Mouse (Mus musculus) urinary bladder, adult 2 months (tissue): ENCODE measurements at regions not wholly inside any gene's neighbourhood (a gene's known extent, or its start where the extent isn't known, plus 50 kb on each side); places are given as distances from the start of the nearest gene placed in this dataset.
"Not testable (repeated sequence)": the region's sequence is repeated elsewhere in the genome, so short reads cannot be mapped to it uniquely, and the experiment has no call there.

ENCODE experiments used
- DNase-seq: peaks from one replicate; pipeline ENCODE4 v3.0.0; 2022; ENCODE audit warnings: low spot score

- no peak for DNase-seq
Measured at GRCm38 (mm10) chr14:17057355-17057754, 238.4 kb upstream of the Rarb start.

DNA sequence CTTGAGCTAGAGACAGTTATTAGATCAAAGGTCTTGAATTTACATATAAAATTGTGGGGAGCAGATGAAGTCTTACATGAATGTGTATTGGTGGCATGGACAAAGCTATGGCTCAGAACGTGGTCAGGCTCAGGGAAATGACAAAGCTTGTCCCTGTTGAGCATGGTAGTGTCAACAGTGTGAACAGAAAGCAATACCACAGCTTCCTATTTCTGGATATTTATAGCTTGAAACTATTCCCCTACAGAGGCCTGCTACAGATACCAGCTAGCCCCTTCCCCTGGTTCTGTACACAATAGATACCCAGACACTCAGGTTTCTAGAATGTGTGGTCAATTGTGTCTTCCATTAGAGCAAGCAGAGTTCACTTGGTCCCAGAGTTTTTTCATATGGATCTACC, 236.8 kb upstream of the Rarb start:
- DNase-seq: no peak

DNA sequence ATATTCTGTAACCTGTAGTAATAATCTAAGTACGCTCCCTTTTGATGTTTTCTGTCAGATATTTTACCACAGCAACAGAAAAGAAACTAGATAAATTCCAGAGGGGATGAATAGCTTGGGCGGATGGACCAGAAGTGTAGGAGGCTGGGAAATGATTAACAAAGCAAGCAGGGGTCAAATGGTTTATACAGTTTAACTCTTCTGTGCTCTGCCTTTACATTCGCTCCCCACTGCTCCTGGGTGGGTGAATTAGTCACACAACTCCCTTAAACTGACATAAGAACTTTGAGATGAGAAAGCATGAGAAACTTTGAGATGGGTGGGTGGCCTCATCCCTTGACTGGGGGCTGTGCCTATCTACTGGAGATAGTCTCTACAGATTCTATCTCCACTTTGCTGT, 235.4 kb upstream of the Rarb start:
- DNase-seq: no peak

GRCm38 (mm10) chr14:17046808-17047207, 227.9 kb upstream of the Rarb start:
- no peak for DNase-seq

GRCm38 (mm10) chr14:17045426-17046132, 226.6 kb upstream of the Rarb start:
- DNase-seq: no peak

DNA sequence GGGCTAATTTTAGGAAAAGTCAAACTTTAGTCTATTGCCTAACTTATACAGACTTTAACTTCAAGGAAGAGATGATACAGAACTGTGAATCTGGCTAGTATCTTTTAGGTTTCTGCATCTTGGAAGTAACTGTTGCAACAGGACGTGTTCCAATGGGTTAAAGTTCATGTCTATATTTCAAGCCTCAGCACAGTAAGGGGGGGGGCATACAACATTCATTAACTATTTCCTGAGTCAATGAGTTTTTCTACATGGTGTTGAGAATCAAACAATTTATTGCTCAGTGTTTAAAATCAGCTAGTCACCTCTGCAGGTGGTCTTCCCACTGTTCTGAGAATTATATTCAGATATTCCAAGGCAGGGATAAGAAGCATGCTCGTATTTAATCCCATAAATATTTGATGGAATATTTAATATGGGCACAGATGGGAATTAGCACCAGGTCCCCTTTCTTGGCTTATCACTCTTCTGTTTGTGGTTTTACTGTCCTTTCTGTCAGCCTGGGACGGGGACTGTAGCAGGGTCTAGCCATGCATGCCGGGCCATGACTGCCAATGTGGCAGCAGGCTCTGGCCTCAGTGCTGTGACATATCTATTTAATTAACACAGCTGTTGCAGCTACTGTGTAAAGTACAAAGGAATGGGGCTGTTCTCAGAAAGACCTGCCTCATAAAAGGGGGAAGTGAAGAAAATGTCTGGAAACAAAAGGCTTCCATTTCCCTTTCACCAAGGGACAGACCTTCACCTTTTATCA, 201.8 kb upstream of the Rarb start:
- no peak for DNase-seq

DNA sequence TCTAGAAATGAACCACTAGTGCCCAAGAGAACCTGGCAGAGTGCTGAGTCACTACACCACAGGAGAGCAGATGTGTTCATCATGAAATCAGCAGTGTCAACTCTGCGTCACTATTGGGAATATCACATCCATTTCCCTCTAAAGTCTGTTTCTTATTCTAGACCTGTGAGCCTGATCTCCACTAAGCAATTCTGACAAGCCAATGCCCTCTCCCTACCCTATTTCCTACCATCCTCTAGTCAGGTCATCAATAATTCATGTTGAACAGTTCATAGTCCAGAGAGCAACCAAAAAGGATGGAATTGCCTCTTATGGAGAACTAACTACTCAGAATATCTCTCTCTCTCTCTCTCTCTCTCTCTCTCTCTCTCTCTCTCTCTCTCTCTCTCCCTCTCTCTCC, 194.0 kb upstream of the Rarb start:
- no peak for DNase-seq

- DNase-seq: no peak
Measured at GRCm38 (mm10) chr14:17012200-17012599, 193.2 kb upstream of the Rarb start.

GRCm38 (mm10) chr14:17005194-17006018, 186.4 kb upstream of the Rarb start:
- DNase-seq: no peak

DNA sequence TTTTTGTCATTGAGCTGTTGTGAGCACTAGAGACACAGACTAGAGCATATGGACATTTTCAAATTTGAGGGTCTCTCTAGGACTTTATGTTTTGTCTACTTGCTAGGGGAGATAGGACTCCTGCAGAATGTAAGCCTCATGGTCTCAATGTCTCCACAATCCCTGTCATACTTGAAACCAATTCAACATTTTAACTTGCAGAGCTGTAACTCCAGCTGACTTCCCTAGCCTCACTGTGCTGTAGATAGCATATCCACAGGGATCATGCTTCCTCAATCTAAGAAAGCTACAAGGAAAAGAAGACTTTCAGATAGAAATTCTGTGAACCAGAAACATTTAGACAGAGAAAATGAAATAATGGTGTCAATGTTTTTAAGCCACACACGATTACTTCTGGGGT, 185.8 kb upstream of the Rarb start:
- DNase-seq: no peak

DNA sequence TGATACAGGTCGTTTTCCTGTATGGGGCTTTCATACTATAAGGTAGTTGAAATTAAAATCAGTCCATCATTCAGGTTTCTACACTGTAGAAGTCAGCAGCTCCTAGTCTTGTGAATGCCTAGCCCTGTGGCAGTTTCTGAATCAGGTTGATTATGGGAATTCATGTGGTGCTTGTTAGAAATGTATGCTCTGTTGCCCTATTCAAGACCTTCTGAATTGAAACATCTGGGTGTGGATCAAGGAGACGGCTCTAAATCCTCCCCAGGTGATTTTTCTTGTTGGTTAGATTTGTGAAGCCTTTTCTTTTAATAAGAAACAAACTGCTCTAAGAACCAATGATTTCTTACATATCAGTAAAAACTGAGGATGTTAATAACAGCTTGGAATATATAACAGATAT, 177.8 kb upstream of the Rarb start:
- no peak for DNase-seq

DNA sequence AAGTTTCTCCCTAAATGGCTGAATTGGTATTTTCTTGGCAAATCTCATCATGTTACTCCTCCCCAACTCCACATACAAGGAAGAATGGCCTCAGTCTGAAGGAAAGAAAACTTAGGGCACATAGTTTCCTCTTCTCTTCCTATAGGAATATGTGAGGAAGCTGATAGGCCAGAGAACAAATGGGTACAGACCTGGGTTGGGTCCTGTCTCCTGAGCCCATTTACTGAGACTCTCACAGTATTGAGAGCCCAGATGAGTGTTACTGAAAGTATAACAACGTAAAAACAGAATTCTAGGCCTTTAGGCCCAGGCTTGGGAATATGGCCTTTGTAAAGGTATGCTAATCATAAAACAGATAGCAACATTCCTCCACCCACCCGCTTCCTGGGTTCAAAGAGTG, 152.0 kb upstream of the Rarb start:
- DNase-seq: not testable (repeated sequence)

DNA sequence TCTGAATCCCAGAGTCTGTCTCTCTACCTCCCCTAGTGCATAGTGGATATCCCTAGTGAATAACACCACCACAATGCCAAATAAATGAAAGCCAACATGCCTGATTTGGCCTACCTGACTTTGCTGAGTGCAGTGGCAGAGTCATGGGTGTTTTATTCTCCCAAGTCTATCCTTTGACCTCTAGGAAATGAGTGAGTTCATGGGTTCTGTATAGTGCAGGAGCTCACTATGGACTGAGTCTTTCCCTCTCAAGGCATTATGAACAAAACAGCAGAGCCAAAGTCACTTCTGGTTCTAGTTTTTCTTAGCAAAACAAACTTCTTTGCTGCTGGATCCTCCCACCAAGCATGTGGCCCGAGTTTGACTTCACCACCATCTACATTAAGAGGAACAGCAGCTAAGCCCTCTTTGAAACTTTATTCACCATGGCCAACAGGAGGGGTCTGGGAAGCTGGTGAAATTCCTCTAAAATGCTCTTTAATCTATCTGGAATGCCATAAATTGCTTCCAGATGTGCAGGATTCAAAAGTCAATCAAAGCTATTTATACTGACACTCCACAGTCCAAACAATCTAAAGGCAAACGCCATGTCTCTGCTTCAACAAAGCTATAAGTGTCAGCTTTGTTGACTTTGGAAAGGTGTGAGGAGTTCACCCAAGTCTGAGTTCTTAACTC, 145.9 kb upstream of the Rarb start:
- no peak for DNase-seq

- DNase-seq: no peak
Measured at GRCm38 (mm10) chr14:16962216-16962826, 143.4 kb upstream of the Rarb start.

DNA sequence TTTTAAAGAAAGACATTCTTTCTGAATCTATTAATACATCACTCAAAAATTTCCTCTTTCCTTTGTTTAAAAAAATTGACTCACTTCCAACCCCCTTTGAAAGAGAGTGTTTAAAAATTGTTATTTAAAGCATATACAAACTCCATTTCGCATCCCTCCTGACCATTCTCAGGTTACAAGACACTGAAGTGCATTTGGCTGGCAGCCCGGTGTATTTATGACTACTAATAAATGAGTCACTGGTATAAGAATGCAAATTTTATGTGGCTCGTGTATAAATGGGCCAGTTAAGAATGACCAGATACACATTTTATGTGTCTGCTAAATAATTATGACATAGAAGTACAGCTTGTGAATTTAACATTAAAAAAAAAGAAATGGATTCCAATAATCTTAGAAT, 138.8 kb upstream of the Rarb start:
- no peak for DNase-seq

DNA sequence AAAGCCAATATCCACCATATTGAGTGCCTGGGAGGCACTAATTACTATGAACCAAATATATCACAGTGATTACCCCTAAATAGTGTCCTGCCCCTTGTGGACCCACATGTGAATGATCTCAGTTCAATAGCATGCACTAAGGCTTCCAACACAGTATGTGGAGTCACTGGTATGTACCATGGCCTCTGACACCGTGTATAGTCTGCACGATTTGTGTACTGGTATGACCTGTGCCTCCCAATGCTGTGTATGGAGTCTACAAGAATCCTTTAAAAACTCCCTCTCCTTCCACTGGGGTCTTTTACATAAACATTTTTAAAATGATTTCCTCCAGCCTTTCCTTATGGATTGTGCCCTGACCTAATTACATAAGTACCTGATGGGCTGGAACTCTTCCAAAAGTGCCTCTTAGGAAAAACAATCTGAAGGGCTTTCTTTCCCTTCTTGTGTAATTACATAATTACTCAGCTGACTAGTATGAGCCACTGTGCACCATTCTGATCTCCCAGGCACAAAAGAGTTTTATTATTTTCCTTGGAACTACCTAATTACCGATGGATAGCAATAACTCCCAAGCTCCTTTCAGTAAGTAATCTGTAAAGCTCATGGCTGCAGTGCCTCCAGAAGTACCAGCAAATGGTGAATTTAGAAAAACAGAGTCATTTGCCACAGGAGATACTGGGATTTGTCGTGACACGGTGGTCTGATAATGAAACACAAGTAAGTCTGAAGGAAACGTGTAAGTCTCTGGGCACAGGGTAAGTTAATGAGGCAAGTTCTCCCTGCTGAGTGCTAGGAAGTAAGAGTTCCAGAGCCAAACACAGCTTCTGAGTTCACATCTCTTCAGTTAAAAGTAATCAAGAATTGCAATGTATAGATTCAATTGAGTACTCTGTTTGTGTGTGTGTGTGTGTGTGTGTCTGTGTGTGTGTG, 135.8 kb upstream of the Rarb start:
- DNase-seq: no peak

DNA sequence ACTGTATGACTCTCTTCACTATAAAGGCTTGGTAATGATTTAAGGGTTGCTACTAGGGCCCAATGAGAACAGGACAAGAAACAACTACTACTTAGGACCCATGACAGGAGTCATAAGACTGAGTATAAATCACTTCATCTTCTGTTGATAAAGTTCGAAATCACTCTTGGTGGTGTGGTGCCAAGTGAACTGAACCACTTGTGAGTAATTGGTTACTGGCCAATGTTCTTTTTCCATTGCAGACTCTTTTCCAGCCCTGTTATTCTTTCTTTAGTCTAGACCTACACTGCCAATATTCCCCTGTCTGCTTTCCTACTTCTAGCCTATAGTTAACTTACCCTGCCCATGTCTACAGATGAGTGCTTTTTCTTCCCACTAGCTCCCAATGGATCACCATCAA, 129.8 kb upstream of the Rarb start:
- no peak for DNase-seq

DNA sequence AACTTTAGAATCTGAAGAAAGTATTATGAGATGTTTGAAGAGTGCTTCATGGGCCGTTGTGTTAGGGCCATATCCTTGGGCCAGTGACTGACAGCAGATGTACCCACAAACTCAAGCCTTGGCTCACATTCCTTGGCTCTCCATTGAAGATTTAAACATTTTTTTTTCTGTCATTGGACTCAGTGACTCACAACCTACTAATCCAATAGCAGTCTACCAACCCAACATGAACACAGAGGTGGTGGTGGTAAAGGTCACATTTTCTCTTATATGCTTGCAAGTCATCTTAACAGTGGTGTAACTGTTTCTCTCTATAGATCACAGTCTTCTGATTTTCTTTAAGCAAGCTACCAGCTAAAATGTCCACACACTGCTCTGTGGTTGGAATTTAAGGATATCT, 125.5 kb upstream of the Rarb start:
- DNase-seq: no peak

DNA sequence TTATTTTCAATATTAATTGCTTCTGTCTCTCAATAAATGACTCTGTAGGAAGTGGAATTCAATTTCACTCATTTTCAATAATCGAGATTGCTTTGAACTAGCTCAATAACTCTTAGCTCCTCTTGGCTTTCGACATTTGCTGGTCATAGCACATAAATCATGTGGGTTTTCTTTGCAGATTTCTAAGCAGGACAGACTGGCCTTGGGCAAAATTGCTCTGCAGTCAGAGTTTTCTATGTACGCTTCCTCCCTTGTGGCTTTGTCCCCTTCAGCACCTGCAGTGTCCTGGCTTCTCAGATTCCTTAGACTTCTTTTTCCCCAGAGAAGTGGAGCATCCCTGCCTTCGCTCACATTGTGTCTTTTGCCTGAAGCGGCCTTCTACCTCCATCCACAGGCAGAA, 124.6 kb upstream of the Rarb start:
- DNase-seq: no peak

- no peak for DNase-seq
Measured at GRCm38 (mm10) chr14:16927136-16927535, 108.2 kb upstream of the Rarb start.
